Mouse (Mus musculus): ENCODE results near the gene Ano1.

- TF ChIP-seq POLR2A (IDR thresholded peaks at IDR 0.05; ENCODE audit: borderline replicate concordance, extremely low read depth, insufficient read depth, insufficient read length, poor library complexity, severe bottlenecking) (no peak), CTCF (IDR thresholded peaks at IDR 0.05; ENCODE audit: borderline replicate concordance, extremely low read depth, insufficient read depth, insufficient read length) (no peak)
Measured at GRCm38 (mm10) chr7:144611595-144611994, 140.2 kb downstream of the Ano1 start.
